Mouse (Mus musculus) thymus, postnatal 4 days (tissue): Measurements from ENCODE around the gene Atg14.
"Not testable (repeated sequence)": the region's sequence is repeated elsewhere in the genome, so short reads cannot be mapped to it uniquely, and the experiment has no call there.

Source experiments
- DNase-seq: peaks from one replicate; pipeline ENCODE4 v3.0.0; 2021

Gene Atg14

GRCm38 (mm10) chr14:47541325-47541948 lies 29.0 kb downstream of the Atg14 start:
- DNase-seq, result no peak

GRCm38 (mm10) chr14:47535096-47535495 lies 35.4 kb downstream of the Atg14 start:
- DNase-seq, result no peak

GRCm38 (mm10) chr14:47534176-47534525 lies 36.3 kb downstream of the Atg14 start:
- DNase-seq, result peak; percentile 18

- DNase-seq, result peak; percentile 38
Measured at GRCm38 (mm10) chr14:47533365-47534175, 36.9 kb downstream of the Atg14 start.

- DNase-seq, result no peak
Measured at GRCm38 (mm10) chr14:47532496-47532895, 38.0 kb downstream of the Atg14 start.

- DNase-seq, result not testable (repeated sequence)
Measured at GRCm38 (mm10) chr14:47529592-47529991, 40.9 kb downstream of the Atg14 start.

- DNase-seq, result peak; percentile 63
Measured at GRCm38 (mm10) chr14:47529019-47529418, 41.4 kb downstream of the Atg14 start.

GRCm38 (mm10) chr14:47528293-47528692 lies 42.2 kb downstream of the Atg14 start:
- DNase-seq, result no peak

- no peak for DNase-seq
Measured at GRCm38 (mm10) chr14:47527833-47528232, 42.6 kb downstream of the Atg14 start.

- no peak for DNase-seq
Measured at GRCm38 (mm10) chr14:47525861-47526260, 44.6 kb downstream of the Atg14 start.

GRCm38 (mm10) chr14:47525374-47525773 lies 45.1 kb downstream of the Atg14 start:
- DNase-seq, result no peak

GRCm38 (mm10) chr14:47522301-47522700 lies 48.1 kb downstream of the Atg14 start:
- no peak for DNase-seq

GRCm38 (mm10) chr14:47521609-47522008 lies 48.8 kb downstream of the Atg14 start:
- no peak for DNase-seq

- DNase-seq, result no peak
Measured at GRCm38 (mm10) chr14:47520751-47521449, 49.5 kb downstream of the Atg14 start.

- no peak for DNase-seq
Measured at GRCm38 (mm10) chr14:47518619-47519018, 51.8 kb downstream of the Atg14 start.

- no peak for DNase-seq
Measured at GRCm38 (mm10) chr14:47516755-47517154, 53.7 kb downstream of the Atg14 start.

- DNase-seq, result no peak
Measured at GRCm38 (mm10) chr14:47515636-47516035, 54.8 kb downstream of the Atg14 start.

- no peak for DNase-seq
Measured at GRCm38 (mm10) chr14:47514816-47515453, 55.5 kb downstream of the Atg14 start.

- DNase-seq, result no peak
Measured at GRCm38 (mm10) chr14:47513606-47514005, 56.8 kb downstream of the Atg14 start.

- DNase-seq, result no peak
Measured at GRCm38 (mm10) chr14:47510244-47510643, 60.2 kb downstream of the Atg14 start.

GRCm38 (mm10) chr14:47508035-47508434 lies 62.4 kb downstream of the Atg14 start:
- DNase-seq, result no peak

- no peak for DNase-seq
Measured at GRCm38 (mm10) chr14:47506676-47507075, 63.8 kb downstream of the Atg14 start.

GRCm38 (mm10) chr14:47504036-47504435 lies 66.4 kb downstream of the Atg14 start:
- no peak for DNase-seq
